Mouse (Mus musculus): ENCODE measurements at regions not wholly inside any gene's neighbourhood (a gene's known extent, or its start where the extent isn't known, plus 50 kb on each side); places are given as distances from the start of the nearest gene placed in this dataset.
"Not testable (repeated sequence)": the region's sequence is repeated elsewhere in the genome, so short reads cannot be mapped to it uniquely, and the experiment has no call there.

DNA sequence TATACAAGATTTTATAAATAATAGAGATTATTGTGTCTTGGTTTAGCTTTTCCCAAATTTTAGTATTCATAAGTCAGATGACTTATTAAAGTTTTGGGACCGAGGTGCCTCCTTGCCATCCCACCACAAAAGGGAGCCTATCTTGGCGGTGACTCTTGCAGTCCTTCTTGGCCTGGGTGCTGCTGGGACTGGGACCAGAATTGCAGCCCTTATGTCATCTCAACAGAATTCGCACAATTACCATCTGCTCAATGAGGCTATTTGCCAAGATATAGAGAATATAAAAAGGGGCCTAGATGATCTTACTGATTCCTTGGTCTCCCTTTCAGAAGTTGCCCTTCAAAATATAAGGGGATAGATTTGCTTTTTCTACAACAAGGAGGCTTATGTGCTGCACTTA lies 53.0 kb upstream of the Alkbh8 start:
- 82% methylated on average over 3 of the region's 3 CpGs for WGBS

DNA sequence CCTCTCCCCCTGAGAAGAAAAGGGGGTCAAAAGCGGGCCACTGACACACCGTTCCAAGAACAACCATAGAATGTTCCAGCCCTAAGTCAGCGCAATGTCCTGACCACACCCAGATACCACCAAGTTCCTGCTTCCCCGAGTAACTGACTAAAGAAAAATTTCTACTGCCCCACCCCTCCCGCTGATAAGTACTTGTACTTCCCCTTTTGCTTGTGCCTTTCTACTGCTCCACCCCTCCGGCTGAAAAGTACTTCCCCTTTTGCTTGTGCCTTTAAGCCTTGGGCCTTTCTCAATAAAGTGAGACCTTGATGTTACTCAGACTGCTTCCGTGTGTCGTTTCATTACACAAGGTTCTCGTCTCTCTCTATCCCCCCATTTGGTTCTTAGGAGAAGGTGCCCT lies 51.6 kb upstream of the Alkbh8 start:
- H3K9ac ChIP-seq; H3K4me1 ChIP-seq (replicated peaks); ATAC-seq (replicated peaks; ENCODE audit: insufficient number of reproducible peaks, insufficient read depth, low FRiP score, low read depth); H3K27ac ChIP-seq; H3K36me3 ChIP-seq; H3K9me3 ChIP-seq (replicated peaks); H3K4me2 ChIP-seq; H3K27me3 ChIP-seq; H3K4me3 ChIP-seq: not testable (repeated sequence)
- WGBS, result 79% methylated on average over 9 of the region's 9 CpGs

More for the DNA sequence above, 53.0 kb upstream of the Alkbh8 start:
- H3K36me3 ChIP-seq; ATAC-seq (replicated peaks; ENCODE audit: insufficient number of reproducible peaks, insufficient read depth, low FRiP score, low read depth); H3K9me3 ChIP-seq (replicated peaks); H3K9ac ChIP-seq; H3K27me3 ChIP-seq; H3K27ac ChIP-seq; H3K4me1 ChIP-seq (replicated peaks); H3K4me2 ChIP-seq; H3K4me3 ChIP-seq: not testable (repeated sequence)

Data from heart, embryonic 15.5 days (tissue).